Mouse (Mus musculus) heart, embryonic 14.5 days (tissue): ENCODE measurements at regions not wholly inside any gene's neighbourhood (a gene's known extent, or its start where the extent isn't known, plus 50 kb on each side); places are given as distances from the start of the nearest gene placed in this dataset.

ENCODE experiments used
- ATAC-seq: fragments of 200-750 bp; cut with Nextera tagmentation; 2 replicates; pipeline ENCODE4 v1.8.0; 2017; ENCODE audit warnings: low read depth, moderate TSS enrichment; ENCODE audit not compliant: insufficient number of reproducible peaks, insufficient read depth, low FRiP score
- H3K27ac ChIP-seq, 2 experiments: fragments of 200-500 bp in 1 of 2; fragments of 300-500 bp in 1 of 2; sonication (generic) in 1 of 2; replicated peaks in 1 of 2; 2 replicates each; pipeline ENCODE4 v1.5.1; 2012 to 2014; ENCODE audit warnings: low read depth in 2 of 2, low read length in 2 of 2, control low read depth in 1 of 2, mild to moderate bottlenecking in 1 of 2, mixed read lengths in 1 of 2; ENCODE audit not compliant: control insufficient read depth in 1 of 2, insufficient read depth in 1 of 2
- H3K27me3 ChIP-seq: fragments of 300-500 bp; sonication (generic); 2 replicates; pipeline ENCODE4 v1.6.1; 2014; ENCODE audit warnings: mild to moderate bottlenecking, low read length, control low read depth; ENCODE audit not compliant: control insufficient read depth, insufficient read depth
- H3K36me3 ChIP-seq: fragments of 300-500 bp; sonication (generic); 2 replicates; pipeline ENCODE4 v1.6.1; 2014; ENCODE audit warnings: mild to moderate bottlenecking, control low read depth, low read length, mixed read lengths; ENCODE audit not compliant: control insufficient read depth, insufficient read depth
- H3K4me1 ChIP-seq, 2 experiments: fragments of 200-500 bp in 1 of 2; fragments of 300-500 bp in 1 of 2; sonication (generic) in 1 of 2; 2 replicates each; pipeline ENCODE4 v1.6.1; 2012 to 2014; ENCODE audit warnings: low read length in 2 of 2, control low read depth in 1 of 2, mixed read lengths in 1 of 2; ENCODE audit not compliant: control insufficient read depth in 2 of 2, insufficient read depth in 2 of 2
- H3K4me2 ChIP-seq: fragments of 300-500 bp; sonication (generic); 2 replicates; pipeline ENCODE4 v1.6.1; 2014; ENCODE audit warnings: mild to moderate bottlenecking, low read length
- H3K4me3 ChIP-seq, 2 experiments: fragments of 200-500 bp in 1 of 2; fragments of 300-500 bp in 1 of 2; sonication (generic) in 1 of 2; 2 replicates each; pipeline ENCODE4 v1.5.1; 2012 to 2014; ENCODE audit warnings: low read length in 2 of 2, mild to moderate bottlenecking in 2 of 2, control low read depth in 1 of 2, low read depth in 1 of 2, moderate library complexity in 1 of 2; ENCODE audit not compliant: control insufficient read depth in 1 of 2, insufficient read depth in 1 of 2
- H3K9ac ChIP-seq: fragments of 300-500 bp; sonication (generic); 2 replicates; pipeline ENCODE4 v1.6.1; 2014; ENCODE audit warnings: mild to moderate bottlenecking, low read length
- H3K9me3 ChIP-seq: fragments of 300-500 bp; sonication (generic); 2 replicates; pipeline ENCODE4 v1.6.1; 2016; ENCODE audit warnings: low read length, control low read depth; ENCODE audit not compliant: control insufficient read depth
- WGBS: fragments of 180-500 bp; shearing (Covaris S2); extraction: QIAGEN DNeasy Blood & Tissue Kit; methylation state at CpG from one replicate; pipeline ENCODE4 v1.1.7; 2014; 5-methylcytosine and 5-hydroxymethylcytosine counted together

DNA sequence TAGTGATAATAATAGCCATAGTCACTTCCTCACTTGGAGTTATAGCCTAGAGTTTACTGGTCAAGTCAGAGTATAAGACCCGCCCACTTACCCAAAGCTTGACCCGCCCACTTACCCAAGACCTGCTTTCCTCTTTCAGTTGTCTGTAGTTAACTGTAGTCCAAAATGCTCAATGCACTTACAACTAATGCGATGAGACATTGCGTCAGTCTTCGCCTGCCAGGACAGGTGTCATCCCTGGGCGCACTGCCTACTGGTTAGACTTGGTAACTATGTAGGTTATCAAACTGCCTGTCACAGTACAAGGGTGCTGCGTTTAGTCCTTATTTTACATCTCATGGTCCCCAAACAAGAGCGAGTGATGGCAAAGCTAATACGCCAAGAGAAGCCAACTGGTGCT lies 294.0 kb downstream of the Mtx2 start:
- Histone ChIP-seq H3K4me1 (no peaks in the 10 kb centered on the region), H3K27ac (no peak overlapping the region), H3K4me2 (no peak overlapping the region), H3K4me3 (no peak overlapping the region), H3K36me3 (no peaks in the 10 kb centered on the region), H3K9me3 (no peaks in the 10 kb centered on the region), H3K27me3 (no peaks in the 10 kb centered on the region), H3K9ac (no peak overlapping the region)
- 87% methylated on average over 9 of the region's 9 CpGs for WGBS
- ATAC-seq, result no peak

DNA sequence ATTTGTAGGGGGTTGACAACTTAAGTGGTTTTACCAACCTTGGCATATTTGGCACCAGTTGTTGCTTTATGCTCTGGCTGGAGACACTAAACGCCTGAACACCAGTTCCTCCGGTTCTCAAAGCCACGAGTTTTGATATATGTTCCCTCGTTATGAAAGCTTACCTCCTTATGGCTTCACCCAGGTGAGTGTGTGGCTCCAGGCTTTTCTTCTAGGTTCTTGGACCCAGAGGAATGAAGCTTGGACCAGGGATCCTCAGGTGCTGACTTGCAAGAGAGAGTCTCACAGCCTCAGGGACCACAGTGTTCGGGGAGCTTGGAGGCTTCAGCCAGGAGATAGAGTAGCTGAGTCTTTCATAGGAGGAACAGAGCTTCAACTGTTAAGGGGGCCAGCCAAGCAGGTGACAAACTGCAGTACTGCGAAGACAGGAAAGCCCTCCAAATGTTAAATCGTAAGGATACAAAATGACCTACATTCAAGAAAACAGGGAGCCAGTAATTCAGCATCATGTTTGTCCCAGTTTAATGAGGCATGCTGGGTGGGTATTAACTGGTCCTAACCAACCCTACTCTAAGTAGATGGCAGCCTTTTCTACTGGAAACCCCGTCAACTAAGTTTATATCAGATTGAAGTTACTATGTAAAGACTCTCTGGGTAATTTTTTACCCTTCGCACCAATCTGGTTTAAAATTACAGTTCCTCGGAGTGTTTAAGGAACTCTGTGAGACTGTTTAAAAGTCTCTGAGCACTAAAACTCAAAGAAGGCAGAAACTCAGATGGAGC lies 307.9 kb downstream of the Mtx2 start:
- WGBS, result 82% methylated on average over 10 of the region's 10 CpGs
- H3K4me2 ChIP-seq, result no peak overlapping the region
- no peak overlapping the region for H3K27ac ChIP-seq
- no peak overlapping the region for H3K9ac ChIP-seq
- H3K4me1 ChIP-seq, result 0 out of 4 replicates have a peak, but pooled peaks cover 3 to 9% of the 10 kb centered on the region in 2 experiments
- ATAC-seq, result no peak
- H3K27me3 ChIP-seq, result peaks cover 42% of the 10 kb centered on the region
- no peak overlapping the region for H3K4me3 ChIP-seq
- no peaks in the 10 kb centered on the region for H3K9me3 ChIP-seq
- H3K36me3 ChIP-seq, result no peaks in the 10 kb centered on the region

DNA sequence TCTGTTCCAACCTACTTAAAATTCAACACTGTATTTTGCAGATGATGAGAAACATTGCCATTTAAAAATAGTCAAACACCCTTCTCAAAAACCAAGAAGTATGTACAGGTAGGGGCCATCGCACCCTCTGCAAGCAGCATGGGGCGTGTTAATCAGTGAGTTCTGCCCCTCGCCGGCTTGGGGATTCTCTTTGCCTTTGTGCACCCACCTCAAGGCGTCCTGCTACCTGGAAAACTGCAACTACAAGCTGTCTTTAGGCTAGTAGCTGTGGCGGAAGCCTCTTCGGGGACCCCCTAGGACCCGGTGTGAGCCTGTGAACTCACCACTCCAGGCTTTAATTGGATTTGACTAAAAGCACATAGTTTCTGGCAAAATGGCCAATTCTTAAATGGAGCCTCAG lies 311.0 kb downstream of the Mtx2 start:
- Histone ChIP-seq H3K4me3 (no peak overlapping the region), H3K27ac (no peak overlapping the region), H3K9me3 (no peaks in the 10 kb centered on the region), H3K27me3 (peaks cover 65% of the 10 kb centered on the region), H3K4me2 (no peak overlapping the region), H3K4me1 (peaks cover 3 to 9% of the 10 kb centered on the region in 2 experiments; a peak in 1 of 4 replicates), H3K36me3 (no peaks in the 10 kb centered on the region), H3K9ac (no peak overlapping the region)
- ATAC-seq, result no peak
- WGBS, result 24% methylated on average over 8 of the region's 8 CpGs

DNA sequence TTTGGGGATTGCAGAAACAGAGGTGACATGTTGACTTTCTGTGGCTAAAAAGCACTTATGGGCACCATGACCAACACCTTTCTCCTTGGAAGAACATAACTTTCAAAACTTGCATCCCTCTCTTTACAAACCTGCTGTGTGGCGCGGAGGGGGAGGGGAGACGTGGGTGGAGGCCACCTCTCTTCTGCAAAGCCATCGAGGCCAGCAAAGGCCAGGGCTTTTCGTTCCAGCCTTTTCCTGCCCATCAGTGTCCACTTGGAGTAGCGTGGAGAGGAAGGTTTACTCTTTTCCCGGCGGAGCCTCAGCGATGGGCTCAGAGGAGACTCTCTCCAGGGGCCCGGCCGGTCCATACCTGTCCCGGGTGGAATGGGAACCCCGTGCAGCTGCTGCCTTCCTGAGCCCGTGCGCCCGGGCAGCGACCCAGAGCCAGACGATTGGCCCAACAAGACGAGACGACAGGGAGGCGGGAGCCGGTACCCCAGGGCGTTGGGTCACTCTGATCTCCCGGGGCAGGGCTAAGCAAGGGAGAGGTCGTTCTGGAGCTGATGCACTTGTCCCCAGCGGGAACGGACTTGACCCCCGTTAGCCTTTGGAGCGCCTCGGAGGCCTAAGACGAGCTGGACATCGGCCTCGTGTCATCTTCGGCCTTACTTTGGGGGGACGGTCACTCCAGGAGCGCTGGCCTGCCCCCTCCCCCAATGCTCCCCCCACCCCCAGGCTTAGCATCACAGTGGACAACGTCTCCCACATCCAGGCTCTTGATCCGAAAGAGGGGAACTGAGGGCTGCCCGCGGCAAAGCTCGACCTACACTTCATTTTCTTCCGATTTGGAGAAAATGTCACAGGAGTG lies 311.8 kb downstream of the Mtx2 start:
- WGBS, result 1% methylated on average over 41 of the region's 42 CpGs
- Histone ChIP-seq H3K36me3 (no peaks in the 10 kb centered on the region), H3K9ac (peak overlapping the region; percentile 61), H3K9me3 (no peaks in the 10 kb centered on the region), H3K4me3 (peak overlapping the region; percentile 41 to 47), H3K4me1 (peaks cover 5 to 9% of the 10 kb centered on the region in 2 experiments; a peak in 1 of 4 replicates), H3K27ac (no peak overlapping the region), H3K4me2 (peak overlapping the region; percentile 96), H3K27me3 (peaks cover 65% of the 10 kb centered on the region)
- ATAC-seq, result no peak

DNA sequence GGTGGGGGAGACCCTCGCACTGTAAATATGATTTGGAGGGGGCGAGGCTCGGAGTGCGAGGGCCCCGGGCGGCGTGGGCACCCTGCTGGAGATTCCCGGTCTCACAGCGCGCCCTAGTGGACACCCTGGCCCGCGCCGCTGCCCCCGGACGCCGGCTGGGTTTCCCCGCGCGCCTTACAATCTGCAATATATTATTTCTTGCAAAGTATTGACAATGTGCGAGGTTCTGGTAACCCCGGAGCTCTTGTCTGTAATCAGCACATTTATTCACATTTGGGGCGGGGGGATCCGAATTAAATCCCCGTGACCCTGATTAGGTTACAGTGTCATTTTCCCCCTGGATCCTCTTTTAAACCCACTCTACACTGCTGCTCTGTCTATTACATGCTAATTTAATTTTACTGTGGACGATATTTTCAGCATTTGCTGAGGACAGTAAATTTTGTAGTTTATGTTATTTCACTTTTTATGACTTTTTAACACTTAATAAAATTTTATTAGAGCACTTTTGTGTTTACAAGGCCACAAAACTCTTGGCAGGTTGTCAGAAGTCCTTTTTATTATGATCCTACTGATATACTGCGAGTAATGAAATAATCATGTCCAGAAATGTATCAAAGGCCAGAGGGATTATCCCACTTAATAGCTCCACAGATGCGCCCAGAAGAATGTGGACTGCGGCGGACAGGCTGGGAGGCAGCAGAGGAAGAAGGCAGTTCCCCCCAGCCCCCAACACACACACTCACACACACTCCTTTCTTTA lies 312.6 kb downstream of the Mtx2 start:
- H3K4me2 ChIP-seq, result peak overlapping the region; percentile 96
- peaks cover 72% of the 10 kb centered on the region for H3K27me3 ChIP-seq
- 5% methylated on average over 29 of the region's 29 CpGs for WGBS
- peaks cover 5 to 9% of the 10 kb centered on the region in 2 experiments; a peak in 1 of 4 replicates for H3K4me1 ChIP-seq
- peak overlapping the region; percentile 61 for H3K9ac ChIP-seq
- H3K36me3 ChIP-seq, result no peaks in the 10 kb centered on the region
- no peaks in the 10 kb centered on the region for H3K9me3 ChIP-seq
- no peak for ATAC-seq
- H3K4me3 ChIP-seq, result peak overlapping the region; percentile 41 to 47
- H3K27ac ChIP-seq, result no peak overlapping the region

DNA sequence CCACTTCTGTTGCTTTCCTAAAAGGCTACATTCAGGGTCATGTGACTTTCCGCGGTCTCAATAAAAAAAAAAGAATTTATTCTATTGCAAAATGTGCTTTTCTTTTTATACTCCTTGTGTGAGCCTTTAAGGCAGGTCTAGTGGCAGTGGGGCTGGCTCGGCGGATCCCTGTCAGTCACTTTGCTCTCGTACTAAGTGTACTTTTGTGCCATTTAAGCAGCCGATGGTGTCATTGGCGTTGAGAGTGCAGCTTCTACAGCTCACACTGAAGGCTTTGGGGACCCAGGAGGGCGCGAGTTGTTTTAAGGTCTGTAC lies 313.1 kb downstream of the Mtx2 start:
- no peak for ATAC-seq
- Histone ChIP-seq H3K36me3 (no peaks in the 10 kb centered on the region), H3K4me1 (peaks cover 5 to 9% of the 10 kb centered on the region in 2 experiments; a peak in 1 of 4 replicates), H3K9ac (no peak overlapping the region), H3K9me3 (no peaks in the 10 kb centered on the region), H3K27me3 (peaks cover 76% of the 10 kb centered on the region), H3K4me2 (no peak overlapping the region), H3K4me3 (no peak overlapping the region), H3K27ac (no peak overlapping the region)
- 31% methylated on average over 9 of the region's 9 CpGs for WGBS

DNA sequence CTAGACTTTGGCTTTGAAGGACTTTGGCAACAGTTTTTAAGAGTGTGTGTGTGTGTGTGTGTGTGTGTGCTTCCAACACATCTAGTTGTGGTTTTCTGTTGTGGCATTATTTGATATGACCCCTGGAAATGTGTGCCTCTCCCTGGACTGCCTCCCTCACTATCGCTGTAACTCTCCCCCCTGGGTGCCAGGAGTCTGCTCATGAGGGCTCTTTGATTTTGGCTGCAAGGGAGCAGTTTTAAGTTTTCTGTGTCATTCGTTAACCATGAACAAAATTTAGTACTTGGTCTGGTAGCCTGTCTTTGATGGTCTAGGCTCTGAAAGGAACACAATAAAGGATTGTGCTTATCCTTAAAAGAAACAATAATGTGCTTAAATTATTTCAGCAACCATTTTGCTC lies 313.9 kb downstream of the Mtx2 start:
- peaks cover 5 to 9% of the 10 kb centered on the region in 2 experiments; a peak in 1 of 4 replicates for H3K4me1 ChIP-seq
- H3K27ac ChIP-seq, result no peak overlapping the region
- H3K27me3 ChIP-seq, result peaks cover 76% of the 10 kb centered on the region
- no peaks in the 10 kb centered on the region for H3K9me3 ChIP-seq
- H3K36me3 ChIP-seq, result no peaks in the 10 kb centered on the region
- no peak overlapping the region for H3K9ac ChIP-seq
- 58% methylated on average over 2 of the region's 2 CpGs for WGBS
- no peak for ATAC-seq
- no peak overlapping the region for H3K4me3 ChIP-seq
- no peak overlapping the region for H3K4me2 ChIP-seq
